Comparison of ENCODE assay signal across 9 mouse cellular contexts in genomic region chr7:139391691-139392090, GRCm38 (mm10). TPM values are rescaled to one million over a fixed set of nuclear protein-coding genes. Genes with fewer than 3 reads are reported as not detected.
DNase-seq lines count a peak whose midpoint lies in the region; ATAC-seq lines count a peak whose summit lies in the region.
"Had no signal": no experiment of that assay in that cellular context is flagged by ENCODE, and none has a peak within 500 bp of the region (broad histone marks: within the 10 kb centered on the region; RNA-seq: fewer than 3 reads in every experiment).

No protein-coding gene starts in this region.

- peak; percentile 93 for DNase-seq in heart, adult 11 months
- DNase-seq in heart, adult 8-10 months (ENCODE audit: low spot score) = no peak
- no peak for DNase-seq in limb, embryonic 10.5 days (ENCODE audit: low spot score)
- DNase-seq in intestine, embryonic 14.5 days (ENCODE audit: low spot score) = no peak
- DNase-seq: right cerebral cortex, postnatal 4 days had no signal

- H3K9ac ChIP-seq in limb, embryonic 13.5 days = 0 out of 2 replicates have a peak overlapping the region, but pooled peaks have one; percentile 19
- no peak overlapping the region for H3K9ac ChIP-seq in intestine, embryonic 14.5 days (ENCODE audit: low read length)
- H3K9ac ChIP-seq in forebrain, embryonic 13.5 days = no peak overlapping the region

- H3K4me3 ChIP-seq in limb, embryonic 13.5 days = no peak overlapping the region
- H3K4me3 ChIP-seq in limb, embryonic 10.5 days = no peak overlapping the region
- H3K4me3 ChIP-seq in brown adipose tissue, adult 24 weeks (ENCODE audit: insufficient read depth, low read depth, low read length) = no peak overlapping the region
- no peak overlapping the region for H3K4me3 ChIP-seq in intestine, embryonic 14.5 days (ENCODE audit: low read depth, low read length)
- H3K4me3 ChIP-seq in forebrain, embryonic 13.5 days = no peak overlapping the region

- H3K27ac ChIP-seq in limb, embryonic 13.5 days = no peak overlapping the region
- H3K27ac ChIP-seq in limb, embryonic 10.5 days = no peak overlapping the region
- H3K27ac ChIP-seq in brown adipose tissue, adult 24 weeks (replicated peaks; ENCODE audit: low read depth, low read length) = 0 out of 2 replicates have a peak overlapping the region, but pooled peaks have one; percentile 14
- H3K27ac ChIP-seq in intestine, embryonic 14.5 days (ENCODE audit: low read depth) = no peak overlapping the region
- H3K27ac ChIP-seq in forebrain, embryonic 13.5 days = no peak overlapping the region

- H3K36me3 ChIP-seq in limb, embryonic 13.5 days = no peaks in the 10 kb centered on the region
- H3K36me3 ChIP-seq in limb, embryonic 10.5 days = no peaks in the 10 kb centered on the region
- H3K36me3 ChIP-seq in intestine, embryonic 14.5 days (ENCODE audit: control insufficient read depth, insufficient read depth, low read length) = no peaks in the 10 kb centered on the region
- H3K36me3 ChIP-seq in forebrain, embryonic 13.5 days (ENCODE audit: poor library complexity, severe bottlenecking) = no peaks in the 10 kb centered on the region

- peak overlapping the region; percentile 19; the same call in 1 of the 2 replicates for H3K4me2 ChIP-seq in limb, embryonic 13.5 days (replicated peaks)
- peak overlapping the region; percentile 74 for H3K4me2 ChIP-seq in intestine, embryonic 14.5 days (ENCODE audit: low read length)
- no peak overlapping the region for H3K4me2 ChIP-seq in forebrain, embryonic 13.5 days

- H3K27me3 ChIP-seq in limb, embryonic 13.5 days = no peaks in the 10 kb centered on the region
- H3K27me3 ChIP-seq in limb, embryonic 10.5 days (ENCODE audit: low read depth, poor library complexity, severe bottlenecking) = no peaks in the 10 kb centered on the region
- no peaks in the 10 kb centered on the region for H3K27me3 ChIP-seq in intestine, embryonic 14.5 days (replicated peaks; ENCODE audit: control insufficient read depth, insufficient read depth, low read length)
- no peaks in the 10 kb centered on the region for H3K27me3 ChIP-seq in forebrain, embryonic 13.5 days

- H3K4me1 ChIP-seq in limb, embryonic 13.5 days = peaks cover 45% of the 10 kb centered on the region
- H3K4me1 ChIP-seq in limb, embryonic 10.5 days = peaks cover 28% of the 10 kb centered on the region
- peaks cover 45% of the 10 kb centered on the region for H3K4me1 ChIP-seq in brown adipose tissue, adult 24 weeks (ENCODE audit: control insufficient read depth, insufficient read depth, insufficient read length, low read length)
- peaks cover 47% of the 10 kb centered on the region for H3K4me1 ChIP-seq in intestine, embryonic 14.5 days (replicated peaks; ENCODE audit: control insufficient read depth, insufficient read depth, low read length)
- peaks cover 44% of the 10 kb centered on the region for H3K4me1 ChIP-seq in forebrain, embryonic 13.5 days

- no peaks in the 10 kb centered on the region for H3K9me3 ChIP-seq in limb, embryonic 13.5 days
- H3K9me3 ChIP-seq in limb, embryonic 10.5 days (replicated peaks) = no peaks in the 10 kb centered on the region
- H3K9me3 ChIP-seq in intestine, embryonic 14.5 days (ENCODE audit: control insufficient read depth, low read length) = no peaks in the 10 kb centered on the region
- H3K9me3 ChIP-seq in forebrain, embryonic 13.5 days (replicated peaks) = no peaks in the 10 kb centered on the region

- 77% methylated on average over 5 of the region's 5 CpGs for WGBS in limb, embryonic 13.5 days
- 86% methylated on average over 5 of the region's 5 CpGs for WGBS in limb, embryonic 10.5 days
- 51% methylated on average over 5 of the region's 5 CpGs for WGBS in intestine, embryonic 14.5 days
- 84% methylated on average over 5 of the region's 5 CpGs for WGBS in forebrain, embryonic 13.5 days

- no peak for ATAC-seq in limb, embryonic 13.5 days (ENCODE audit: low FRiP score, low read depth)
- no peak for ATAC-seq in intestine, embryonic 14.5 days (replicated peaks; ENCODE audit: low FRiP score, low TSS enrichment, low read depth)
- ATAC-seq in frontal cortex, adult (ENCODE audit: low TSS enrichment) = no peak
- ATAC-seq in forebrain, embryonic 13.5 days = no peak

RNA-seq across cellular contexts. Expression of gene Inpp5a, which starts 2.8 kb away (rescaled TPM):
- total RNA-seq in heart, adult 8-10 months (2022) = 100 to 1,000 TPM; 291 to 307 (median 299) TPM
- 22.9 and 25.2 TPM in 2 replicates for polyA plus RNA-seq in limb, embryonic 13.5 days (2015; fragmentation: Nextera tagmentation; extraction: Ambion mirVana)
- polyA plus RNA-seq in limb, embryonic 10.5 days (2016; fragmentation: Nextera tagmentation; extraction: Ambion mirVana) = 14.2 and 17.3 TPM in 2 replicates
- 31.6 and 42.3 TPM in 2 replicates for polyA plus RNA-seq in brown adipose tissue, adult 24 weeks (2012; ENCODE audit: insufficient read depth, insufficient read length, missing spikeins)
- polyA plus RNA-seq in intestine, embryonic 14.5 days (2014; fragmentation: Nextera tagmentation; extraction: Ambion mirVana) = 44.2 and 49.8 TPM in 2 replicates
- 9.7 and 11.1 TPM in 2 replicates for polyA plus RNA-seq in forebrain, embryonic 13.5 days (2015; fragmentation: Nextera tagmentation; extraction: Ambion mirVana)
